Mouse (Mus musculus) lung, postnatal 0 days (tissue): Measurements from ENCODE around the gene Limk1. TPM values are rescaled to one million over a fixed set of nuclear protein-coding genes. Genes with fewer than 3 reads are reported as not detected.

Source experiments
- ATAC-seq: fragments of 200-750 bp; cut with Nextera tagmentation; 2 replicates; pipeline ENCODE4 v1.8.0; 2017; ENCODE audit warnings: moderate library complexity
- DNase-seq: peaks from one replicate; pipeline ENCODE4 v3.0.0-alpha.2; 2016; ENCODE audit warnings: low spot score
- H3K27ac ChIP-seq: fragments of 300-500 bp; sonication (generic); 2 replicates; pipeline ENCODE4 v1.5.1; 2014; ENCODE audit warnings: antibody characterized with exemption, mild to moderate bottlenecking, low read length, mixed read lengths
- H3K27me3 ChIP-seq: fragments of 300-500 bp; sonication (generic); replicated peaks from 2 replicates; pipeline ENCODE4 v1.6.1; 2014; ENCODE audit warnings: low read length, mixed read lengths; ENCODE audit not compliant: insufficient read depth
- H3K36me3 ChIP-seq: fragments of 300-500 bp; sonication (generic); 2 replicates; pipeline ENCODE4 v1.6.1; 2014; ENCODE audit warnings: low read length, mixed read lengths; ENCODE audit not compliant: insufficient read depth
- H3K4me1 ChIP-seq: fragments of 300-500 bp; sonication (generic); 2 replicates; pipeline ENCODE4 v1.6.1; 2014; ENCODE audit warnings: antibody characterized with exemption, low read depth, low read length, mixed read lengths; ENCODE audit not compliant: insufficient read depth
- H3K4me2 ChIP-seq: fragments of 300-500 bp; sonication (generic); replicated peaks from 2 replicates; pipeline ENCODE4 v1.6.1; 2014; ENCODE audit warnings: low read depth, mild to moderate bottlenecking, low read length, moderate library complexity, mixed read lengths
- H3K4me3 ChIP-seq: fragments of 300-500 bp; sonication (generic); 2 replicates; pipeline ENCODE4 v1.5.1; 2014; ENCODE audit warnings: low read depth, low read length
- H3K9ac ChIP-seq: fragments of 300-500 bp; sonication (generic); replicated peaks from 2 replicates; pipeline ENCODE4 v1.6.1; 2014; ENCODE audit warnings: low read depth, mild to moderate bottlenecking
- H3K9me3 ChIP-seq: fragments of 300-500 bp; sonication (generic); 2 replicates; pipeline ENCODE4 v1.6.1; 2016; ENCODE audit warnings: low read length, mixed read lengths
- CTCF ChIP-seq: IDR thresholded peaks from 2 replicates; pipeline ENCODE4 v1.5.1; 2016; ENCODE audit warnings: antibody characterized with exemption, mild to moderate bottlenecking
- EP300 ChIP-seq: IDR thresholded peaks from 2 replicates; pipeline ENCODE4 v1.6.1; 2016; ENCODE audit warnings: antibody characterized with exemption, mild to moderate bottlenecking, control low read depth
- WGBS: fragments of 180-500 bp; shearing (Covaris S2); extraction: QIAGEN DNeasy Blood & Tissue Kit; methylation state at CpG from one replicate; pipeline ENCODE4 v1.1.7; 2014; 5-methylcytosine and 5-hydroxymethylcytosine counted together
- polyA plus RNA-seq: library from polyadenylated mRNA; unstranded; fragments of >200 nt; fragmentation: Nextera tagmentation; extraction: Ambion mirVana; gene quantifications from 2 replicates; pipeline ENCODE4 v1.2.1, GENCODE M21; 2015

Limk1 gene
- polyA plus RNA-seq, 1 experiment from 2014 or later: 10.2 TPM

- Histone ChIP-seq H3K9ac (no peak overlapping the region), H3K27ac (no peak overlapping the region), H3K4me1 (no peaks in the 10 kb centered on the region), H3K36me3 (peaks cover 39% of the 10 kb centered on the region; the same call in 1 of the 2 replicates), H3K4me2 (no peak overlapping the region), H3K9me3 (no peaks in the 10 kb centered on the region), H3K27me3 (no peaks in the 10 kb centered on the region), H3K4me3 (no peak overlapping the region)
- ATAC-seq: peak; percentile 70
- WGBS: 63% methylated on average over 4 of the region's 4 CpGs
- TF ChIP-seq CTCF: no peak
- TF ChIP-seq EP300: peak; percentile 43; the same call in 1 of the 2 replicates
- no peak for DNase-seq
Observed at GRCm38 (mm10) chr5:134629508-134629907, 58.9 kb downstream of the Limk1 start.

- Histone ChIP-seq H3K4me1 (no peaks in the 10 kb centered on the region; the same call in 1 of the 2 replicates), H3K9me3 (no peaks in the 10 kb centered on the region), H3K27me3 (no peaks in the 10 kb centered on the region), H3K4me3 (no peak overlapping the region), H3K9ac (no peak overlapping the region), H3K27ac (no peak overlapping the region), H3K36me3 (peaks cover 81% of the 10 kb centered on the region), H3K4me2 (no peak overlapping the region)
- TF ChIP-seq EP300: no peak
- no peak for TF ChIP-seq CTCF
- ATAC-seq (no peak), DNase-seq (no peak)
- 40% methylated on average over 2 of the region's 2 CpGs for WGBS
Observed at GRCm38 (mm10) chr5:134622069-134622468, 66.3 kb downstream of the Limk1 start.

GRCm38 (mm10) chr5:134621099-134621640, 67.2 kb downstream of the Limk1 start:
- H3K9me3 ChIP-seq: no peaks in the 10 kb centered on the region
- H3K4me1 ChIP-seq: no peaks in the 10 kb centered on the region; the same call in 1 of the 2 replicates
- peaks cover 73% of the 10 kb centered on the region for H3K36me3 ChIP-seq
- TF ChIP-seq EP300 (no peak), CTCF (no peak)
- ATAC-seq: peak; percentile 20
- no peak overlapping the region for H3K27ac ChIP-seq
- WGBS: 78% methylated on average over 16 of the region's 16 CpGs
- H3K9ac ChIP-seq: no peak overlapping the region
- H3K27me3 ChIP-seq: no peaks in the 10 kb centered on the region
- no peak for DNase-seq
- H3K4me3 ChIP-seq: no peak overlapping the region
- H3K4me2 ChIP-seq: no peak overlapping the region

GRCm38 (mm10) chr5:134620457-134620856, 67.9 kb downstream of the Limk1 start:
- peaks cover 67% of the 10 kb centered on the region for H3K36me3 ChIP-seq
- TF ChIP-seq EP300 (no peak), CTCF (no peak)
- no peaks in the 10 kb centered on the region for H3K27me3 ChIP-seq
- no peak for ATAC-seq
- H3K9ac ChIP-seq: no peak overlapping the region
- DNase-seq: no peak
- H3K27ac ChIP-seq: no peak overlapping the region
- H3K4me1 ChIP-seq: no peaks in the 10 kb centered on the region; the same call in 1 of the 2 replicates
- H3K9me3 ChIP-seq: no peaks in the 10 kb centered on the region
- WGBS: 93% methylated on average over 9 of the region's 9 CpGs
- no peak overlapping the region for H3K4me3 ChIP-seq
- H3K4me2 ChIP-seq: no peak overlapping the region

- DNase-seq (peak; percentile 56), ATAC-seq (peak; percentile 46)
- no peak overlapping the region for H3K9ac ChIP-seq
- no peaks in the 10 kb centered on the region for H3K9me3 ChIP-seq
- H3K4me2 ChIP-seq: no peak overlapping the region
- H3K27ac ChIP-seq: no peak overlapping the region
- H3K27me3 ChIP-seq: no peaks in the 10 kb centered on the region
- peaks cover 40% of the 10 kb centered on the region for H3K36me3 ChIP-seq
- H3K4me1 ChIP-seq: no peaks in the 10 kb centered on the region; the same call in 1 of the 2 replicates
- H3K4me3 ChIP-seq: no peak overlapping the region
- no peak for TF ChIP-seq EP300
- peak; percentile 93 for TF ChIP-seq CTCF
- 51% methylated on average over 3 of the region's 3 CpGs for WGBS
Observed at GRCm38 (mm10) chr5:134617071-134617470, 71.3 kb downstream of the Limk1 start.

GRCm38 (mm10) chr5:134615780-134616179, 72.6 kb downstream of the Limk1 start:
- no peak overlapping the region for H3K4me3 ChIP-seq
- no peak for TF ChIP-seq EP300
- no peak for TF ChIP-seq CTCF
- no peaks in the 10 kb centered on the region for H3K9me3 ChIP-seq
- no peak overlapping the region for H3K27ac ChIP-seq
- no peaks in the 10 kb centered on the region; the same call in 1 of the 2 replicates for H3K4me1 ChIP-seq
- H3K36me3 ChIP-seq: peaks cover 32% of the 10 kb centered on the region
- no peak overlapping the region for H3K4me2 ChIP-seq
- ATAC-seq (no peak), DNase-seq (no peak)
- WGBS: 57% methylated on average over 4 of the region's 4 CpGs
- H3K27me3 ChIP-seq: no peaks in the 10 kb centered on the region
- H3K9ac ChIP-seq: no peak overlapping the region

- ATAC-seq: no peak
- 73% methylated on average over 8 of the region's 8 CpGs for WGBS
Observed at GRCm38 (mm10) chr5:134615380-134615779, 73.0 kb downstream of the Limk1 start.

More at GRCm38 (mm10) chr5:134615380-134615779, 73.0 kb downstream of the Limk1 start:
- Histone ChIP-seq H3K36me3 (peaks cover 28% of the 10 kb centered on the region), H3K4me1 (no peaks in the 10 kb centered on the region; the same call in 1 of the 2 replicates), H3K9ac (no peak overlapping the region), H3K9me3 (no peaks in the 10 kb centered on the region), H3K27ac (no peak overlapping the region), H3K4me2 (no peak overlapping the region), H3K4me3 (no peak overlapping the region), H3K27me3 (no peaks in the 10 kb centered on the region)
- no peak for TF ChIP-seq EP300
- TF ChIP-seq CTCF: no peak
- DNase-seq: no peak
